In the genomic region with DNA sequence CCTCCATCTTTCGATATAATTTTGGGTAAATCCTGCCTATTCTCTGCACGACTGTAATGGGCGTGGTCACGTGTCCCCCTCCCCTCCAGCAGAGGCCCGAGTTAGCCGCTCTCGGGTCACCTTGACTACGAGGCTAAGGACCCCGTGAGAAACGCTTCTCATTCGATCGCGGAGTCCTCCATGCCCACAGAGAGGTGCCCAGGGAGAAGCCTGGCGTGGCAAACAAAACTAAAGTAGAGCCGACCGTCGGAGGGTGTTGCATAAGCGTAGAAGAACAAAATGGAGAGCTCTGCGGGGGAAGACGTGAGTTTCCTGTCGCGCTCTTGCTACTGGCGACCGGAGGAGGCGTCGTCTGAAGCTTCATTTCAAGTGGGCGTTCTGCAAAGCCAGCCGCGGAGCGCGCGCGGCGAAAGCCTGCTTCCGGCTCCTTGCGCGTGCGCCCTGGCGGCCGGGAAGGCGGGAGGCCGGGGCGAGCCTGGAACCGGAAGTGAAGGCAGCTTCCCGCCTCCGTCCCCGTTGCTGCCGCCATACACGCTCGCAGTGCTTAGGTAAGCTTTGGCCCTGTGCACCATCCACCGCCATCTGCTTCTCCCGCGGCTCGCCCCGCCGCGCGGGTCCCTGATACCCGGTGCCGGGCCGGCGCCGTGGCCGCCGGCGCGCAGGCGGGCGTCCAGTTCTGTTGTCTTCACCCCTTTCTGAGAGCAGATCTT, we compare ENCODE assay signal across 8 mouse cellular contexts. TPM values are rescaled to one million over a fixed set of nuclear protein-coding genes. Genes with fewer than 3 reads are reported as not detected.
DNase-seq lines count a peak whose midpoint lies in the region; ATAC-seq and TF ChIP-seq lines count a peak whose summit lies in the region.

A gene (plus strand): TSS at position 442 of the 710 bp plus-strand sequence.

- no peaks in the 10 kb centered on the region for H3K9me3 ChIP-seq in MEL (replicated peaks; ENCODE audit: insufficient read depth, low read length)
- no peaks in the 10 kb centered on the region for H3K9me3 ChIP-seq in forebrain, postnatal 0 days (ENCODE audit: low read length)
- H3K9me3 ChIP-seq in lung, embryonic 15.5 days = no peaks in the 10 kb centered on the region

- H3K27ac ChIP-seq in MEL (ENCODE audit: control insufficient read depth, low read depth, low read length) = peak within 1 kb of the TSS; percentile 98
- H3K27ac ChIP-seq in cerebellum, adult 2 months (ENCODE audit: insufficient read depth, low read length) = peak within 1 kb of the TSS; percentile 91
- H3K27ac ChIP-seq in forebrain, postnatal 0 days (ENCODE audit: low read depth, low read length) = peak within 1 kb of the TSS; percentile 100
- H3K27ac ChIP-seq in lung, embryonic 15.5 days = peak within 1 kb of the TSS; percentile 98

- no peak for TF ChIP-seq CTCF in MEL (IDR thresholded peaks at IDR 0.05 in 2 of 3, conservative IDR thresholded peaks at IDR 0.05 in 1 of 3; ENCODE audit: control insufficient read depth in 1 of 3, insufficient read depth in 1 of 3, low read depth in 2 of 3, low read length in 3 of 3, poor library complexity in 1 of 3, severe bottlenecking in 1 of 3)
- no peak for TF ChIP-seq CTCF in cerebellum, adult 2 months (IDR thresholded peaks at IDR 0.05; ENCODE audit: borderline replicate concordance, insufficient read depth, low read depth, low read length)
- peak; percentile 46; the same call in 1 of the 2 replicates for TF ChIP-seq CTCF in forebrain, postnatal 0 days (IDR thresholded peaks at IDR 0.05; ENCODE audit: low read depth)

- no peak for TF ChIP-seq RAD21 in MEL (IDR thresholded peaks at IDR 0.05; ENCODE audit: low read depth, low read length)

- H3K79me2 ChIP-seq in MEL (ENCODE audit: control insufficient read depth, insufficient read depth, low read length, poor library complexity) = peaks cover 49% of the 10 kb centered on the region

- peak within 1 kb of the TSS; percentile 79 to 95 for H3K4me3 ChIP-seq in MEL (ENCODE audit: control insufficient read depth in 1 of 2, insufficient read depth in 1 of 2, low read depth in 2 of 2, low read length in 2 of 2)
- H3K4me3 ChIP-seq in cerebellum, adult 2 months (replicated peaks; ENCODE audit: insufficient read depth, low read depth, low read length) = peak within 1 kb of the TSS; percentile 77
- H3K4me3 ChIP-seq in forebrain, postnatal 0 days (ENCODE audit: low read depth, low read length) = peak within 1 kb of the TSS; percentile 98
- peak within 1 kb of the TSS; percentile 81 for H3K4me3 ChIP-seq in lung, embryonic 15.5 days

- peak; percentile 31 to 85; a peak in 3 of 4 replicates for TF ChIP-seq POLR2A in MEL (IDR thresholded peaks at IDR 0.05; ENCODE audit: control insufficient read depth in 1 of 2, insufficient read depth in 1 of 2, low read depth in 1 of 2, low read length in 2 of 2, poor library complexity in 1 of 2)
- TF ChIP-seq POLR2A in cerebellum, adult 2 months (IDR thresholded peaks at IDR 0.05; ENCODE audit: borderline replicate concordance, insufficient read depth, low read length) = peak; percentile 79

- H3K9ac ChIP-seq in MEL (ENCODE audit: control insufficient read depth, low read depth, low read length, poor library complexity, severe bottlenecking) = peak within 1 kb of the TSS; percentile 96
- peak within 1 kb of the TSS; percentile 100 for H3K9ac ChIP-seq in forebrain, postnatal 0 days
- peak within 1 kb of the TSS; percentile 94 for H3K9ac ChIP-seq in lung, embryonic 15.5 days

- H3K27me3 ChIP-seq in MEL (ENCODE audit: control insufficient read depth in 1 of 2, insufficient read depth in 2 of 2, low read length in 2 of 2) = no peaks in the 10 kb centered on the region
- H3K27me3 ChIP-seq in cerebellum, adult 2 months (ENCODE audit: control insufficient read depth, insufficient read depth, low read length) = no peaks in the 10 kb centered on the region
- H3K27me3 ChIP-seq in forebrain, postnatal 0 days (ENCODE audit: insufficient read depth, low read length) = no peaks in the 10 kb centered on the region
- H3K27me3 ChIP-seq in lung, embryonic 15.5 days = no peaks in the 10 kb centered on the region

- H3K36me3 ChIP-seq in MEL (ENCODE audit: control insufficient read depth in 1 of 2, insufficient read depth in 2 of 2, low read length in 2 of 2) = peaks cover 17 to 31% of the 10 kb centered on the region in 2 experiments
- peaks cover 26% of the 10 kb centered on the region for H3K36me3 ChIP-seq in forebrain, postnatal 0 days (ENCODE audit: insufficient read depth)
- H3K36me3 ChIP-seq in lung, embryonic 15.5 days = peaks cover 37% of the 10 kb centered on the region

- H3K4me1 ChIP-seq in MEL (ENCODE audit: control insufficient read depth in 1 of 2, insufficient read depth in 2 of 2, low read length in 2 of 2) = peaks cover 5 to 28% of the 10 kb centered on the region in 2 experiments; a peak in 3 of 4 replicates
- H3K4me1 ChIP-seq in cerebellum, adult 2 months (ENCODE audit: control insufficient read depth, insufficient read depth, low read length) = peaks cover 26% of the 10 kb centered on the region
- H3K4me1 ChIP-seq in forebrain, postnatal 0 days (ENCODE audit: insufficient read depth) = peaks cover 5% of the 10 kb centered on the region
- peaks cover 45% of the 10 kb centered on the region for H3K4me1 ChIP-seq in lung, embryonic 15.5 days

- DNase-seq in MEL (ENCODE audit: low read depth, low spot score) = peak; percentile 97
- DNase-seq in cerebellum, adult 2 months = peak; percentile 96 to 97
- DNase-seq in forebrain, postnatal 0 days = peak; percentile 99
- peak; percentile 97 for DNase-seq in heart, postnatal 4 days
- DNase-seq in layer of hippocampus, adult 8-10 months (ENCODE audit: low spot score in 2 of 2) = peak; percentile 94 to 97
- DNase-seq in ovary, adult 18-20 months (ENCODE audit: low spot score) = peak; percentile 94
- DNase-seq in thymus, postnatal 0 days (ENCODE audit: low spot score) = peak; percentile 98

- WGBS in cerebellum, adult 2 months = under 1% methylated on average over 69 of the region's 69 CpGs
- WGBS in forebrain, postnatal 0 days = 2% methylated on average over 69 of the region's 69 CpGs
- WGBS in lung, embryonic 15.5 days = under 1% methylated on average over 69 of the region's 69 CpGs

- peak within 1 kb of the TSS; percentile 83 for H3K4me2 ChIP-seq in forebrain, postnatal 0 days (ENCODE audit: low read depth)
- peak within 1 kb of the TSS; percentile 80 for H3K4me2 ChIP-seq in lung, embryonic 15.5 days

- no peak for TF ChIP-seq EP300 in MEL (IDR thresholded peaks at IDR 0.05; ENCODE audit: low read depth in 1 of 2, low read length in 2 of 2)

- ATAC-seq in forebrain, postnatal 0 days = peak; percentile 90
- peak; percentile 90 for ATAC-seq in lung, embryonic 15.5 days (ENCODE audit: borderline replicate concordance, extremely low read depth, low FRiP score, low TSS enrichment)

TF ChIP-seq in MEL, 35 proteins besides CTCF, POLR2A, EP300 and RAD21:
- TF ChIP-seq SIN3A (IDR thresholded peaks at IDR 0.05; ENCODE audit: low read length) = peak; percentile 95
- TF ChIP-seq ELF1 (IDR thresholded peaks at IDR 0.05; ENCODE audit: low read depth, low read length) = peak; percentile 95
- TF ChIP-seq BHLHE40 (IDR thresholded peaks at IDR 0.05; ENCODE audit: borderline replicate concordance, low read depth, low read length) = no peak
- no peak for TF ChIP-seq MAFK (IDR thresholded peaks at IDR 0.05; ENCODE audit: borderline replicate concordance, low read depth, low read length)
- no peak for TF ChIP-seq ZNF384 (IDR thresholded peaks at IDR 0.05; ENCODE audit: low read depth, low read length)
- TF ChIP-seq NELFE (IDR thresholded peaks at IDR 0.05; ENCODE audit: low read depth, low read length) = peak; percentile 86
- 0 out of 2 replicates have a peak, but pooled peaks have one; percentile 6 for TF ChIP-seq MAZ (IDR thresholded peaks at IDR 0.05; ENCODE audit: low read depth, low read length)
- peak; percentile 63 for TF ChIP-seq TCF12 (IDR thresholded peaks at IDR 0.05; ENCODE audit: low read depth, low read length)
- TF ChIP-seq USF1 (IDR thresholded peaks at IDR 0.05; ENCODE audit: low read depth, low read length) = peak; percentile 98
- peak; percentile 40 to 84; a peak in 2 of 4 replicates for TF ChIP-seq USF2 (IDR thresholded peaks at IDR 0.05; ENCODE audit: borderline replicate concordance in 1 of 2, insufficient read depth in 1 of 2, low read depth in 1 of 2, low read length in 2 of 2)
- TF ChIP-seq MAX (IDR thresholded peaks at IDR 0.05; ENCODE audit: low read length) = peak; percentile 99
- TF ChIP-seq MYC (IDR thresholded peaks at IDR 0.05; ENCODE audit: low read depth, low read length) = peak; percentile 96
- TF ChIP-seq E2F4 (IDR thresholded peaks at IDR 0.05; ENCODE audit: borderline replicate concordance, low read depth, low read length) = peak; percentile 97
- peak; percentile 94 for TF ChIP-seq MXI1 (IDR thresholded peaks at IDR 0.05; ENCODE audit: low read depth, low read length)
- no peak for TF ChIP-seq JUND (IDR thresholded peaks at IDR 0.05; ENCODE audit: low read depth, low read length)
- 0 out of 2 replicates have a peak, but pooled peaks have one; percentile 51 for TF ChIP-seq POLR2AphosphoS2 (IDR thresholded peaks at IDR 0.05; ENCODE audit: low read length)
- peak; percentile 92 for TF ChIP-seq NRF1 (IDR thresholded peaks at IDR 0.05; ENCODE audit: insufficient read depth, low read depth, low read length, poor library complexity, severe bottlenecking)
- TF ChIP-seq TBP (IDR thresholded peaks at IDR 0.05; ENCODE audit: low read depth, low read length) = peak; percentile 77; the same call in 1 of the 2 replicates
- peak; percentile 77 for TF ChIP-seq KAT2A (conservative IDR thresholded peaks at IDR 0.05; ENCODE audit: low read depth, low read length)
- TF ChIP-seq HCFC1 (IDR thresholded peaks at IDR 0.05; ENCODE audit: low read depth, low read length) = peak; percentile 87

RNA-seq across cellular contexts. Expression of the gene that starts here (rescaled TPM):
- 206 and 270 TPM in 2 replicates for total RNA-seq in MEL (2012; rRNA removed)
- 100 to 1,000 TPM; 581 to 787 TPM for polyA plus RNA-seq in MEL (2012; ENCODE audit: insufficient read depth in 1 of 2, insufficient read length in 2 of 2, low read depth in 1 of 2, low replicate concordance in 2 of 2, missing spikeins in 1 of 2)
- 438 and 458 TPM in 2 replicates for polyA plus RNA-seq in cerebellum, adult 2 months (2012; rRNA removed)
- 305 and 336 TPM in 2 replicates for total RNA-seq in forebrain, postnatal 0 days (2014; rRNA removed)
- polyA plus RNA-seq in forebrain, postnatal 0 days (2015; fragmentation: Nextera tagmentation; extraction: Ambion mirVana) = 357 and 382 TPM in 2 replicates
- total RNA-seq in heart, postnatal 4 days (2021) = 100 to 1,000 TPM; 221 to 230 TPM
- total RNA-seq in layer of hippocampus, adult 8-10 months (2022) = 100 to 1,000 TPM; 216 to 231 (median 222) TPM
- 512 and 523 TPM in 2 replicates for polyA plus RNA-seq in lung, embryonic 15.5 days (2015; fragmentation: Nextera tagmentation; extraction: Ambion mirVana)
- polyA plus RNA-seq in thymus, postnatal 0 days (2015; fragmentation: Nextera tagmentation; extraction: Ambion mirVana) = 423 and 446 TPM in 2 replicates

Comparison
In these comparisons a context has a peak if more than half of its experiments do, and no peak if none do; other contexts are left out.
1. Peak in every context shown above with its lines: DNase-seq, ATAC-seq, H3K4me3 ChIP-seq and H3K27ac ChIP-seq.